Mouse (Mus musculus) hindbrain, embryonic 12.5 days (tissue): Measurements from ENCODE around the gene Ppp1cb. TPM values are rescaled to one million over a fixed set of nuclear protein-coding genes. Genes with fewer than 3 reads are reported as not detected.
"Not testable (repeated sequence)": the region's sequence is repeated elsewhere in the genome, so short reads cannot be mapped to it uniquely, and the experiment has no call there.

Experiments
- ATAC-seq: fragments of 200-750 bp; cut with Nextera tagmentation; 2 replicates; pipeline ENCODE4 v1.8.0; 2017; ENCODE audit warnings: moderate TSS enrichment; ENCODE audit not compliant: low FRiP score
- H3K27ac ChIP-seq: fragments of 300-500 bp; sonication (generic); 2 replicates; pipeline ENCODE4 v1.5.1; 2016; ENCODE audit warnings: mild to moderate bottlenecking
- H3K27me3 ChIP-seq: fragments of 300-500 bp; sonication (generic); 2 replicates; pipeline ENCODE4 v1.6.1; 2016; ENCODE audit warnings: mild to moderate bottlenecking
- H3K36me3 ChIP-seq: fragments of 300-500 bp; sonication (generic); 2 replicates; pipeline ENCODE4 v1.6.1; 2016; ENCODE audit warnings: mild to moderate bottlenecking
- H3K4me1 ChIP-seq: fragments of 300-500 bp; sonication (generic); 2 replicates; pipeline ENCODE4 v1.6.1; 2016
- H3K4me2 ChIP-seq: fragments of 300-500 bp; sonication (generic); replicated peaks from 2 replicates; pipeline ENCODE4 v1.6.1; 2016; ENCODE audit warnings: mild to moderate bottlenecking
- H3K4me3 ChIP-seq: fragments of 300-500 bp; sonication (generic); 2 replicates; pipeline ENCODE4 v1.5.1; 2016; ENCODE audit warnings: mild to moderate bottlenecking
- H3K9ac ChIP-seq: fragments of 300-500 bp; sonication (generic); 2 replicates; pipeline ENCODE4 v1.6.1; 2016; ENCODE audit warnings: mild to moderate bottlenecking, moderate library complexity
- H3K9me3 ChIP-seq: fragments of 300-500 bp; sonication (generic); replicated peaks from 2 replicates; pipeline ENCODE4 v1.6.1; 2016; ENCODE audit warnings: mild to moderate bottlenecking
- WGBS: fragments of 180-500 bp; shearing (Covaris S2); methylation state at CpG from one replicate; pipeline ENCODE4 v1.1.7; 2016; 5-methylcytosine and 5-hydroxymethylcytosine counted together
- polyA plus RNA-seq: library from polyadenylated mRNA; unstranded; fragments of >200 nt; fragmentation: Nextera tagmentation; extraction: Ambion mirVana; gene quantifications from 2 replicates; pipeline ENCODE4 v1.2.1, GENCODE M21; 2016

The Ppp1cb gene
- polyA plus RNA-seq, 1 experiment from 2014 or later: 196 TPM

DNA sequence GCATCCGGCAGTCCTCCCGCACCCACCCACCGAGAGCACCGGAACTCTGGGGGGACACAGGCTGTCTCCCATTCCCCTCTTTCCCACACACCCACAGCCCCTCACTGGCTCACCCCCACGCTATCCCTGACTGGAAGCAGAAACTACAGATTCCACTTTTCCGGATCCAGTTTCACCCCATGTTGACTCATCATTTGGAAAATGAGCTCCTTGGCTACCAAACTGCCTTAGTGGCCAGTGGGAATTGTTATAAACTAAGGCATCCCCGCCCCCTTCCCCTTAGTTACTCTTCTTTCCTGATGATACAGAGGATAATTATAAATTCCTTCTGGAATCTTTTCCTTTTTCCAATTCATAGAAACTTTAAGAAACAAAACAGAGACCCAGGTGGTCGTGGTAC is 34.2 kb upstream of the Ppp1cb start:
- no peaks in the 10 kb centered on the region for H3K36me3 ChIP-seq
- ATAC-seq: no peak
- H3K4me1 ChIP-seq: peaks cover 15% of the 10 kb centered on the region
- H3K4me2 ChIP-seq: no peak overlapping the region
- no peak overlapping the region for H3K9ac ChIP-seq
- H3K27ac ChIP-seq: no peak overlapping the region
- H3K27me3 ChIP-seq: no peaks in the 10 kb centered on the region
- WGBS: 89% methylated on average over 8 of the region's 8 CpGs
- H3K9me3 ChIP-seq: no peaks in the 10 kb centered on the region
- H3K4me3 ChIP-seq: no peak overlapping the region

GRCm38 (mm10) chr5:32425485-32426171 is 33.0 kb upstream of the Ppp1cb start:
- H3K9me3 ChIP-seq: no peaks in the 10 kb centered on the region
- no peaks in the 10 kb centered on the region for H3K27me3 ChIP-seq
- no peak overlapping the region for H3K27ac ChIP-seq

GRCm38 (mm10) chr5:32430399-32430798 is 28.2 kb upstream of the Ppp1cb start:
- no peak for ATAC-seq
- no peak overlapping the region for H3K27ac ChIP-seq
- no peaks in the 10 kb centered on the region for H3K9me3 ChIP-seq
- H3K9ac ChIP-seq: no peak overlapping the region
- H3K4me2 ChIP-seq: no peak overlapping the region
- no peak overlapping the region for H3K4me3 ChIP-seq
- H3K36me3 ChIP-seq: no peaks in the 10 kb centered on the region
- WGBS: 96% methylated on average over 1 of the region's 1 CpGs
- no peaks in the 10 kb centered on the region for H3K27me3 ChIP-seq
- H3K4me1 ChIP-seq: 0 out of 2 replicates have a peak, but pooled peaks cover 3% of the 10 kb centered on the region

More at GRCm38 (mm10) chr5:32425485-32426171, 33.0 kb upstream of the Ppp1cb start:
- Histone ChIP-seq H3K36me3 (no peaks in the 10 kb centered on the region), H3K4me3 (no peak overlapping the region), H3K4me2 (no peak overlapping the region), H3K4me1 (peaks cover 15% of the 10 kb centered on the region), H3K9ac (no peak overlapping the region)
- 72% methylated on average over 14 of the region's 14 CpGs for WGBS
- no peak for ATAC-seq

- H3K36me3 ChIP-seq, ATAC-seq, H3K4me3 ChIP-seq, H3K4me2 ChIP-seq, H3K9me3 ChIP-seq, H3K4me1 ChIP-seq, H3K27me3 ChIP-seq, H3K27ac ChIP-seq, H3K9ac ChIP-seq: not testable (repeated sequence)
- 89% methylated on average over 3 of the region's 3 CpGs for WGBS
Measured at GRCm38 (mm10) chr5:32434346-32434745, 24.3 kb upstream of the Ppp1cb start.

GRCm38 (mm10) chr5:32435612-32436011 is 23.0 kb upstream of the Ppp1cb start:
- ATAC-seq: no peak
- H3K27me3 ChIP-seq: no peaks in the 10 kb centered on the region
- H3K9ac ChIP-seq: no peak overlapping the region
- no peak overlapping the region for H3K4me2 ChIP-seq
- no peaks in the 10 kb centered on the region for H3K9me3 ChIP-seq
- H3K27ac ChIP-seq: no peak overlapping the region
- no peak overlapping the region for H3K4me3 ChIP-seq
- WGBS: 93% methylated on average over 3 of the region's 3 CpGs
- no peaks in the 10 kb centered on the region for H3K4me1 ChIP-seq
- no peaks in the 10 kb centered on the region for H3K36me3 ChIP-seq

GRCm38 (mm10) chr5:32437901-32438563 is 20.6 kb upstream of the Ppp1cb start:
- no peaks in the 10 kb centered on the region for H3K27me3 ChIP-seq
- no peak overlapping the region for H3K9ac ChIP-seq
- 0 out of 2 replicates have a peak, but pooled peaks cover 4% of the 10 kb centered on the region for H3K4me1 ChIP-seq
- no peak overlapping the region for H3K27ac ChIP-seq
- 48% methylated on average over 5 of the region's 5 CpGs for WGBS
- H3K9me3 ChIP-seq: no peaks in the 10 kb centered on the region
- no peak overlapping the region for H3K4me2 ChIP-seq
- no peak for ATAC-seq
- H3K36me3 ChIP-seq: no peaks in the 10 kb centered on the region
- H3K4me3 ChIP-seq: no peak overlapping the region

- WGBS: 78% methylated on average over 2 of the region's 2 CpGs
- H3K27me3 ChIP-seq: no peaks in the 10 kb centered on the region
- ATAC-seq: no peak
- H3K9ac ChIP-seq: no peak overlapping the region
- no peak overlapping the region for H3K4me3 ChIP-seq
- H3K4me2 ChIP-seq: no peak overlapping the region
- H3K27ac ChIP-seq: no peak overlapping the region
- H3K9me3 ChIP-seq: no peaks in the 10 kb centered on the region
- 0 out of 2 replicates have a peak, but pooled peaks cover 4% of the 10 kb centered on the region for H3K4me1 ChIP-seq
- H3K36me3 ChIP-seq: no peaks in the 10 kb centered on the region
Measured at GRCm38 (mm10) chr5:32438564-32438922, 20.1 kb upstream of the Ppp1cb start.

- Histone ChIP-seq H3K4me1 (peaks cover 4% of the 10 kb centered on the region; the same call in 1 of the 2 replicates), H3K9ac (no peak overlapping the region), H3K9me3 (no peaks in the 10 kb centered on the region), H3K4me3 (no peak overlapping the region), H3K27ac (no peak overlapping the region), H3K27me3 (no peaks in the 10 kb centered on the region), H3K36me3 (no peaks in the 10 kb centered on the region), H3K4me2 (no peak overlapping the region)
- ATAC-seq: no peak
- WGBS: 79% methylated on average over 3 of the region's 3 CpGs
Measured at GRCm38 (mm10) chr5:32441336-32441735, 17.3 kb upstream of the Ppp1cb start.

DNA sequence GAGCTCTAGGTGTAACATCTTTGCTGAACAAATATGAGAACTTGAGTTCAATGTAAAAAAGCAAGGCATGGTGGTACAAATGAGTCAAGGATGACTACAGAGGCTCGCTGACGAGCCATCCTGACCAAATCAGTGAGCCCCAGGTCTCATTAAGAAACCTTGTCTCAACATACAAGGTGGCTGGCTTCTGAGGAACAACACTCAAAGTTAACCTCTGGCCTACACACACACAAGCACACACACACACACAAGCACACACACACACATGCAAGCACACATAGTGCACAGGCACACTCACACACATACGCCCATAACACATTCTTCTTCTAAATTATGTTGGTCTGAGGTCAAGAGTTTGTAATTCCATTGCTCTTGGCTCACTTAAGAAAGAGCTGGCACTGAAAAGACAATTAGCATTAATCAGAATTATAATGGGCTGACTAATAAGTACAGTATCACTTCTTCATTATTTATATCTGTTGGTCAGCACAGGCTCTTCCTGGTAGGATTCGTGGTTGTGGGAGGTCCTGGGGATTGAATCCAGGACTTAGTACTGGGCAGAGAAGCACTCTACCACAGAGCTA is 16.6 kb upstream of the Ppp1cb start:
- no peak for ATAC-seq
- WGBS: 83% methylated on average over 4 of the region's 4 CpGs

GRCm38 (mm10) chr5:32443906-32444305 is 14.7 kb upstream of the Ppp1cb start:
- Histone ChIP-seq H3K4me1 (peaks cover 4% of the 10 kb centered on the region; the same call in 1 of the 2 replicates), H3K27ac (no peak overlapping the region), H3K9me3 (no peaks in the 10 kb centered on the region), H3K4me2 (no peak overlapping the region), H3K4me3 (no peak overlapping the region), H3K27me3 (no peaks in the 10 kb centered on the region), H3K36me3 (no peaks in the 10 kb centered on the region), H3K9ac (no peak overlapping the region)
- 93% methylated on average over 3 of the region's 3 CpGs for WGBS
- no peak for ATAC-seq

More for the DNA sequence above, 16.6 kb upstream of the Ppp1cb start:
- Histone ChIP-seq H3K27me3 (no peaks in the 10 kb centered on the region), H3K27ac (no peak overlapping the region), H3K4me2 (no peak overlapping the region), H3K9me3 (no peaks in the 10 kb centered on the region), H3K36me3 (no peaks in the 10 kb centered on the region), H3K4me3 (no peak overlapping the region), H3K9ac (no peak overlapping the region), H3K4me1 (peaks cover 4% of the 10 kb centered on the region; the same call in 1 of the 2 replicates)

GRCm38 (mm10) chr5:32445287-32445921 is 13.2 kb upstream of the Ppp1cb start:
- no peak for ATAC-seq

GRCm38 (mm10) chr5:32446394-32446793 is 12.2 kb upstream of the Ppp1cb start:
- H3K36me3 ChIP-seq: no peaks in the 10 kb centered on the region
- H3K4me3 ChIP-seq: no peak overlapping the region
- no peak overlapping the region for H3K27ac ChIP-seq
- WGBS: 44% methylated on average over 5 of the region's 5 CpGs
- H3K9ac ChIP-seq: no peak overlapping the region
- H3K4me1 ChIP-seq: peaks cover 3% of the 10 kb centered on the region; the same call in 1 of the 2 replicates
- no peak for ATAC-seq
- H3K9me3 ChIP-seq: no peaks in the 10 kb centered on the region
- no peaks in the 10 kb centered on the region for H3K27me3 ChIP-seq
- no peak overlapping the region for H3K4me2 ChIP-seq

More at GRCm38 (mm10) chr5:32445287-32445921, 13.2 kb upstream of the Ppp1cb start:
- H3K9ac ChIP-seq: no peak overlapping the region
- WGBS: 55% methylated on average over 11 of the region's 11 CpGs
- no peak overlapping the region for H3K4me2 ChIP-seq
- no peaks in the 10 kb centered on the region for H3K9me3 ChIP-seq
- no peak overlapping the region for H3K27ac ChIP-seq
- no peaks in the 10 kb centered on the region for H3K27me3 ChIP-seq
- no peak overlapping the region for H3K4me3 ChIP-seq
- H3K36me3 ChIP-seq: no peaks in the 10 kb centered on the region
- H3K4me1 ChIP-seq: peaks cover 4% of the 10 kb centered on the region; the same call in 1 of the 2 replicates
